Mouse (Mus musculus): Measurements from ENCODE around the gene Gm49450. TPM values are rescaled to one million over a fixed set of nuclear protein-coding genes. Genes with fewer than 3 reads are reported as not detected.

The Gm49450 gene
- polyA plus RNA-seq, 1 experiment = 2.3 TPM

DNA sequence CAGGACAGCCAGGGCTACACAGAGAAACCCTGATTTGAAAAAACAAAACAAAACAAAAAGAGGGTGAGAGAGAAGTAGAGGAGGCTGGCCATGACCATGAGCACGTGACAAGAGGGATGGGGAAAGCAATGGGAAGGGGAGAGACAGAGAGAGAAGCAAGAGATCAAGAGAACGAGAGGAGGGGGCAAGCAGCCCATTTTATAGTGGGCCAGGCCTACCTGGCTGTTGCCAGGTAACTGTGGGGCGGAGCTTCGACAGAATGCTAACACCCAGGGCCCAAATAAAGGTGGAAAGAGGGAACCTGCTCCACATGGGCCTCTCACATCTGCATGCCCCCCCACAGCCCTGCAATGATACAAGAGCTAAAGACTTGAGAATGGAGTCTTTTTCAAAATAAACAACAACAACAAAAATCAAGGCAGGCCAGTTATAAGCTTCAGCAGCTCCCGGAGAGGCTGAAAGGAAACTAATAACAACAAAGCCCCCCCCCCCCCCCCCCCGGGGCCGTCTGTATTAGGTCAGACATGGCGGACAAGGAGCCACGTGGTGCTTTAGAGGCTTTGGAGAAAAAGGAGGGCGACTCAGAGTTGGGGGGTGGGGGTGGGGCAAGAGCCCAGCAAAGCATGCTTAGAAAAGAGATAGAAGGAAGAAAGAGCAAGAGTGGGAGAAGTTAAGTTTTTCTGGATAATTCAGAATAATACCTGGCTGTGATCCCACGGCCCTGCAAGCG lies 36.5 kb upstream of the Gm49450 start:
- Histone ChIP-seq H3K27me3 (ENCODE audit: control insufficient read depth, insufficient read depth, low read length) (no peaks in the 10 kb centered on the region), H3K4me3 (ENCODE audit: control insufficient read depth, low read depth, low read length) (no peak overlapping the region), H3K27ac (ENCODE audit: control insufficient read depth, insufficient read depth, low read depth, low read length) (no peak overlapping the region; the same call in 1 of the 2 replicates), H3K4me1 (ENCODE audit: control insufficient read depth, insufficient read depth, low read length) (peaks cover 31% of the 10 kb centered on the region), H3K36me3 (ENCODE audit: control insufficient read depth, insufficient read depth, low read length) (no peaks in the 10 kb centered on the region)
- no peak for TF ChIP-seq POLR2A (IDR thresholded peaks at IDR 0.05; ENCODE audit: control insufficient read depth, low read depth, low read length)
- TF ChIP-seq CTCF (IDR thresholded peaks at IDR 0.05; ENCODE audit: control insufficient read depth, insufficient read depth, insufficient replicate concordance, low read depth, low read length) = no peak

DNA sequence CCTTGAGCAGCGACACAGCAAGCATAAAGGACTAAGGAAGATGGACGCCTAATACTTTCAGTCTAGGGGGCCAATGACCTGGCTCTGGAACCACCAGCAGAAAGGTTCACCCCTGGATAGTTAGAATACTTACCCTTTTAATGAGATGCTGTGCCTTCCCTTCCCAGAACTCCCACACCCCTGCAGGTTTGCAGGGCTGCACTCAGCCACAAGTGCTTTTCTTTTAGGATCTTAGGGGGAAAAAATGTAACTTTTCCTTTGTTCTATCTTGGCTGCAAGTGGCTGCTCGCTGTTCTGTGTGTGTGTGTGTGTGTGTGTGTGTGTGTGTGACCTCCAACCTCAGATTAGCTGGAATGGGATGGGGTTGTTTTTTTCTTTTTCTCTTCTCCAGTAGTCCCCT lies 35.4 kb upstream of the Gm49450 start:
- Histone ChIP-seq H3K4me1 (ENCODE audit: control insufficient read depth, insufficient read depth, low read length) (peaks cover 34% of the 10 kb centered on the region), H3K36me3 (ENCODE audit: control insufficient read depth, insufficient read depth, low read length) (no peaks in the 10 kb centered on the region), H3K27me3 (ENCODE audit: control insufficient read depth, insufficient read depth, low read length) (no peaks in the 10 kb centered on the region), H3K4me3 (ENCODE audit: control insufficient read depth, low read depth, low read length) (no peak overlapping the region), H3K27ac (ENCODE audit: control insufficient read depth, insufficient read depth, low read depth, low read length) (peak overlapping the region; percentile 80)
- TF ChIP-seq CTCF (IDR thresholded peaks at IDR 0.05; ENCODE audit: control insufficient read depth, insufficient read depth, insufficient replicate concordance, low read depth, low read length) = no peak
- TF ChIP-seq POLR2A (IDR thresholded peaks at IDR 0.05; ENCODE audit: control insufficient read depth, low read depth, low read length) = no peak

DNA sequence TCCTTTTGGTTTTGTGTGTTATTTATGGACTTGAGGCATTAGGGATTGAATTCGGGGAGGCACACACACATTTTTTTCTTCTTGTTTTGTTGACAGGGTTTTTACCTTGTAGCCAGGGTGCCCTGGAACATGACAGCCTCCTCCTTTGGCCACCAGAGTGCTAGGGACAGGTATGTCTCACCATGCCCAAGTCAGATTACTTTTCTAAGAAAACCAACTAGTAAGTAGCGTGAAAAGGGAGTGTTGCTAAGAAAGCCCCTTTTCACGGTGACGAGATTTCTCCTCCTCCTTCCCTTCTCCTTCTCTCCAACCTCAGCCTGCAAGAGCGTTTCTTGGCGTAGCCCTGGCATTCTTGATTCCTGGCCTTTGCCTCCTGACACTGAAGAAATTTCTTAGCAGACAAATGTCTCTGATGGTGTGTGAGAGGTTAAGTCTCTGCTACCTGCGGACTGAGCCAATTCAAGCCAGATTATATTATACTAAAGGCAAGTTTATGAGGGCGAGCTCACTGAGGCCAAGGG lies 34.4 kb upstream of the Gm49450 start:
- Histone ChIP-seq H3K4me1 (ENCODE audit: control insufficient read depth, insufficient read depth, low read length) (peaks cover 27% of the 10 kb centered on the region), H3K27me3 (ENCODE audit: control insufficient read depth, insufficient read depth, low read length) (no peaks in the 10 kb centered on the region), H3K27ac (ENCODE audit: control insufficient read depth, insufficient read depth, low read depth, low read length) (peak overlapping the region; percentile 80), H3K36me3 (ENCODE audit: control insufficient read depth, insufficient read depth, low read length) (no peaks in the 10 kb centered on the region), H3K4me3 (ENCODE audit: control insufficient read depth, low read depth, low read length) (no peak overlapping the region)
- no peak for TF ChIP-seq POLR2A (IDR thresholded peaks at IDR 0.05; ENCODE audit: control insufficient read depth, low read depth, low read length)
- TF ChIP-seq CTCF (IDR thresholded peaks at IDR 0.05; ENCODE audit: control insufficient read depth, insufficient read depth, insufficient replicate concordance, low read depth, low read length) = no peak

DNA sequence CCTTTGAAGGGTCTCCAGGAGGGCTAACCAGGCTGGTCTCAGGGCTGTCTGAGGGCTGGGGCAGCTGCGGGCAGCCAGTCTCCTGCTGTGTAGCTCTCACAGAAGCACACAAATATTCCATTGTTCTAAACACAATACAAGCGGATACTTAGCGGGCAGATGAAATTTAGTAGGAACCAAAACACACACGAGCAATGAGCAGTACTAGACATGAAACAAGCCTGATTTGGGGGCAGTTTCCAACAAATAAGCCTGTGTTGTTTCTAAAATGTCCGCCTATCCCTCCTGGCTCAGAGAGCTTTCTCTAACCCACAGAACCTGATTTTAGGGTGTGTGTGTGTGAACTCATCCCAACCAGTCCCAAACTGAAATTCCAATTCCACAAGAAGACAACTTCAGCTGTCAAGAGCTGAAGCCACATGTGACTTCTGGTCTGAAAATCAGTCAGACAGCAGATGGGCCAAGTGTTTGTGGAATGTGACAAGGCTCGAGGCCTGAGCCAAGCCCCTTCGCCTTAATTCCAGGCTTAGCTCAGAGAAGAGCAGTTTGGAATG lies 33.8 kb upstream of the Gm49450 start:
- Histone ChIP-seq H3K27me3 (ENCODE audit: control insufficient read depth, insufficient read depth, low read length) (no peaks in the 10 kb centered on the region), H3K36me3 (ENCODE audit: control insufficient read depth, insufficient read depth, low read length) (no peaks in the 10 kb centered on the region), H3K4me3 (ENCODE audit: control insufficient read depth, low read depth, low read length) (0 out of 2 replicates have a peak overlapping the region, but pooled peaks have one; percentile 25), H3K27ac (ENCODE audit: control insufficient read depth, insufficient read depth, low read depth, low read length) (peak overlapping the region; percentile 80), H3K4me1 (ENCODE audit: control insufficient read depth, insufficient read depth, low read length) (peaks cover 24% of the 10 kb centered on the region)
- TF ChIP-seq POLR2A (IDR thresholded peaks at IDR 0.05; ENCODE audit: control insufficient read depth, low read depth, low read length) = no peak
- TF ChIP-seq CTCF (IDR thresholded peaks at IDR 0.05; ENCODE audit: control insufficient read depth, insufficient read depth, insufficient replicate concordance, low read depth, low read length) = no peak

DNA sequence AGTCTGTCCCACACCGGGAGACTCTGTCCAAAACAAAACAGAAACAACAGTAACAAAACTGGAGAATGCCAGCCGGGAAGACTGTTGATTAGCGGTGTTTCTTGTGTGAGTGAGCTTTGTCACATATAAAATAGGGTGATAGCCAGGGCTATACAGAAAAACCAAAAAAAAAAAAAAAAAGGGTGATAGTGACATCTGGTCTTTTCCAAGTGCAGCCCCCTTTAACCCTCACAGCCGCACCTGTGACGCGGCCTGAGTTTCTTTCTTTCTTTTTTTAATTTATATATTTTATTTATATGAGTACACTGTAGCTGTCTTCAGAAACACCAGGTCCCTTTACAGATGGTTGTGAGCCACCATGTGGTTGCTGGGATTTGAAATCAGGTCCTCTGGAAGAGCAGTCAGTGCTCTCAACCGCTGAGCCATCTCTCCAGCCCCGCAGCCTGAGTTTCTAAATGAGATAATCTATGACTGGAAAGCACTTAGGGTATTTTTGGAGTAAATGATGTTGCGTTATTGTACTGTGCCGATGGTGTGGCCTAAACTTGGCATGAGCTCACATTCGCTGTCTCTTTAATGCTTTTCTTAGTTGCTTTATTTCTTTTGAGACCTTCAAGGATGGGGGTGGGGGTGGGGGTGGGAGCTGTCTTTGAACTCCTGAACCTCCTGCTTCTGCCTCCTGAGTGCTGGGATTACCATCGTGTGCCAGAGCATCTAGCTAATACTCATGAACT lies 32.8 kb upstream of the Gm49450 start:
- Histone ChIP-seq H3K36me3 (ENCODE audit: control insufficient read depth, insufficient read depth, low read length) (no peaks in the 10 kb centered on the region), H3K27me3 (ENCODE audit: control insufficient read depth, insufficient read depth, low read length) (no peaks in the 10 kb centered on the region), H3K27ac (ENCODE audit: control insufficient read depth, insufficient read depth, low read depth, low read length) (peak overlapping the region; percentile 99), H3K4me3 (ENCODE audit: control insufficient read depth, low read depth, low read length) (peak overlapping the region; percentile 90), H3K4me1 (ENCODE audit: control insufficient read depth, insufficient read depth, low read length) (peaks cover 16% of the 10 kb centered on the region)
- TF ChIP-seq POLR2A (IDR thresholded peaks at IDR 0.05; ENCODE audit: control insufficient read depth, low read depth, low read length) (no peak), CTCF (IDR thresholded peaks at IDR 0.05; ENCODE audit: control insufficient read depth, insufficient read depth, insufficient replicate concordance, low read depth, low read length) (no peak)

DNA sequence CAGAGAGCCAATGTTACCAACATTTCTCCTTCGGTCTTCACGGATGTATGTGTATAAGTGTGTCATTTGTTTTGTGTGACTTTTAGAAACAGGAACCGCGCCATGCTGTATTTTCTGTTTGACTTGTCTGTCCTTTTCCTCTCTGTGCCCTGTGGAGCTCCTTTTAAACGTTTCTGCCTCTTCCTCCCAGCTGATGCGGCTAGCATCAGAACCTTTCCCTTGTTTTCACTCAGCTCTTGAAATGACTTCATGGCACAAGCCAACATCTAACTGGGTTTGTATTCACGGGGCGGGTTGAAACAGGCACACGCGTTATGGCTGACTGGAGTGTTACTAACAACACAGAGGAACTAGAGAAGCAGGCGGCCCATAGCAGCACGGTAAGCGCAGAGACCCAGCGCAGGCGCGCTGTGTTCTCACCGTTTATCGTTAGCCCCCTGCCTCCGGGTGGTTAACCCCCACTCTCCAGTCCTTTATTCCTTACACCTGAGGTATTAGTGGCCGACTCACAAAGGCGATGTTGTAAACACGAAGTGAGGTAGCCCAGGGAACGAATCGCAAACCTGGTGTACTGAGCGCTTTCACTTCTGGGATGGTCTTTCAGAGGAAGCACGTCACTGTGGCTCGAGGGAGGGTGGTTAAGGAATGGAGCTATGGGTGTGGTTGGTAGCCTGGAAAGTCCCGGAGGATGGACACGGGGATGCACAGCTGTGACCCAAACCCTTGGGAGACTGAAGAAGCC lies 32.1 kb upstream of the Gm49450 start:
- Histone ChIP-seq H3K4me1 (ENCODE audit: control insufficient read depth, insufficient read depth, low read length) (peaks cover 12% of the 10 kb centered on the region), H3K27ac (ENCODE audit: control insufficient read depth, insufficient read depth, low read depth, low read length) (peak overlapping the region; percentile 99), H3K4me3 (ENCODE audit: control insufficient read depth, low read depth, low read length) (peak overlapping the region; percentile 90), H3K27me3 (ENCODE audit: control insufficient read depth, insufficient read depth, low read length) (no peaks in the 10 kb centered on the region), H3K36me3 (ENCODE audit: control insufficient read depth, insufficient read depth, low read length) (no peaks in the 10 kb centered on the region)
- no peak for TF ChIP-seq CTCF (IDR thresholded peaks at IDR 0.05; ENCODE audit: control insufficient read depth, insufficient read depth, insufficient replicate concordance, low read depth, low read length)
- TF ChIP-seq POLR2A (IDR thresholded peaks at IDR 0.05; ENCODE audit: control insufficient read depth, low read depth, low read length) = peak; percentile 84

Measured in testis, adult 2 months (tissue).